8 mouse cellular contexts compared by ENCODE assay signal in genomic region chr3:28781422-28781821, GRCm38 (mm10). TPM values are rescaled to one million over a fixed set of nuclear protein-coding genes. Genes with fewer than 3 reads are reported as not detected.
DNase-seq lines count a peak whose midpoint lies in the region; ATAC-seq and TF ChIP-seq lines count a peak whose summit lies in the region.

No protein-coding gene starts in this region.

- intact Hi-C loops in left cerebral cortex, adult 2 months (cut with DNase I), result loop anchor here (1.0 kb wide), 1 partner anchor 25 kb away; no protein-coding TSS in a partner anchor

- peak overlapping the region; percentile 96 for H3K4me2 ChIP-seq in embryonic facial prominence, embryonic 13.5 days
- H3K4me2 ChIP-seq in intestine, embryonic 15.5 days (replicated peaks), result peak overlapping the region; percentile 99
- H3K4me2 ChIP-seq in midbrain, postnatal 0 days (ENCODE audit: low read depth, low read length, poor library complexity, severe bottlenecking), result peak overlapping the region; percentile 82

- H3K9me3 ChIP-seq in embryonic facial prominence, embryonic 13.5 days, result no peaks in the 10 kb centered on the region
- H3K9me3 ChIP-seq in intestine, embryonic 15.5 days, result no peaks in the 10 kb centered on the region
- no peaks in the 10 kb centered on the region for H3K9me3 ChIP-seq in midbrain, postnatal 0 days (ENCODE audit: low read length)

- no peak for TF ChIP-seq CTCF in left cerebral cortex, adult 2 months (IDR thresholded peaks at IDR 0.05)
- no peak for TF ChIP-seq CTCF in midbrain, postnatal 0 days (IDR thresholded peaks at IDR 0.05)

- no peak; the same call in 1 of the 2 replicates for ATAC-seq in embryonic facial prominence, embryonic 13.5 days (ENCODE audit: insufficient number of reproducible peaks, insufficient read depth, low FRiP score, low TSS enrichment, low read depth)
- ATAC-seq in intestine, embryonic 15.5 days, result no peak
- ATAC-seq in midbrain, postnatal 0 days (ENCODE audit: low FRiP score), result no peak

- peaks cover 7% of the 10 kb centered on the region; the same call in 1 of the 2 replicates for H3K4me1 ChIP-seq in embryonic facial prominence, embryonic 13.5 days
- H3K4me1 ChIP-seq in intestine, embryonic 15.5 days (replicated peaks), result peaks cover 4% of the 10 kb centered on the region; the same call in 1 of the 2 replicates
- no peaks in the 10 kb centered on the region for H3K4me1 ChIP-seq in midbrain, postnatal 0 days (ENCODE audit: insufficient read depth, low read length)

- H3K27ac ChIP-seq in left cerebral cortex, adult 2 months, result peak overlapping the region; percentile 57
- H3K27ac ChIP-seq in embryonic facial prominence, embryonic 13.5 days, result no peak overlapping the region
- no peak overlapping the region for H3K27ac ChIP-seq in intestine, embryonic 15.5 days
- H3K27ac ChIP-seq in midbrain, postnatal 0 days (ENCODE audit: low read depth, low read length), result no peak overlapping the region

- H3K27me3 ChIP-seq in embryonic facial prominence, embryonic 13.5 days, result no peaks in the 10 kb centered on the region
- no peaks in the 10 kb centered on the region for H3K27me3 ChIP-seq in intestine, embryonic 15.5 days (replicated peaks)
- H3K27me3 ChIP-seq in midbrain, postnatal 0 days (ENCODE audit: insufficient read depth, low read length), result no peaks in the 10 kb centered on the region

- 0% methylated on average over 25 of the region's 41 CpGs for WGBS in embryonic facial prominence, embryonic 13.5 days
- under 1% methylated on average over 41 of the region's 41 CpGs for WGBS in intestine, embryonic 15.5 days
- WGBS in midbrain, postnatal 0 days, result 1% methylated on average over 40 of the region's 41 CpGs

- DNase-seq in left cerebral cortex, adult 2 months (ENCODE audit: extremely low spot score in 1 of 2, low spot score in 2 of 2), result peak in 1 of 2 experiments; percentile 17
- DNase-seq in left cerebral cortex, adult 18-20 months (ENCODE audit: low spot score in 2 of 2), result no peak
- DNase-seq in midbrain, postnatal 0 days (ENCODE audit: low spot score), result no peak
- DNase-seq in layer of hippocampus, postnatal 10 days (ENCODE audit: low spot score in 2 of 2), result no peak
- no peak for DNase-seq in yolk sac, embryonic 10.5 days (ENCODE audit: low spot score)
- DNase-seq in ovary, postnatal 36 days (ENCODE audit: low spot score), result no peak

- H3K36me3 ChIP-seq in embryonic facial prominence, embryonic 13.5 days, result no peaks in the 10 kb centered on the region
- no peaks in the 10 kb centered on the region for H3K36me3 ChIP-seq in intestine, embryonic 15.5 days
- H3K36me3 ChIP-seq in midbrain, postnatal 0 days (ENCODE audit: insufficient read depth, low read length), result no peaks in the 10 kb centered on the region

- peak overlapping the region; percentile 87 for H3K9ac ChIP-seq in embryonic facial prominence, embryonic 13.5 days
- peak overlapping the region; percentile 69 for H3K9ac ChIP-seq in intestine, embryonic 15.5 days
- peak overlapping the region; percentile 46 for H3K9ac ChIP-seq in midbrain, postnatal 0 days (replicated peaks; ENCODE audit: low read length, poor library complexity, severe bottlenecking)

- peak overlapping the region; percentile 88 for H3K4me3 ChIP-seq in left cerebral cortex, adult 2 months
- peak overlapping the region; percentile 82 for H3K4me3 ChIP-seq in embryonic facial prominence, embryonic 13.5 days
- H3K4me3 ChIP-seq in intestine, embryonic 15.5 days (replicated peaks), result peak overlapping the region; percentile 68
- peak overlapping the region; percentile 60 for H3K4me3 ChIP-seq in midbrain, postnatal 0 days (ENCODE audit: low read depth, low read length)

RNA-seq across cellular contexts. Expression of gene Eif5a2, which starts 0.3 kb away (rescaled TPM):
- 10 to 100 TPM; 32.8 to 36.7 TPM for total RNA-seq in left cerebral cortex, adult 2 months (2021)
- 10 to 100 TPM; 39.4 to 43.3 TPM for total RNA-seq in left cerebral cortex, adult 18-20 months (2021)
- polyA plus RNA-seq in embryonic facial prominence, embryonic 13.5 days (2015; fragmentation: Nextera tagmentation; extraction: Ambion mirVana), result 8.4 and 9.8 TPM in 2 replicates
- polyA plus RNA-seq in intestine, embryonic 15.5 days (2015; fragmentation: Nextera tagmentation; extraction: Ambion mirVana), result 3.8 and 4.9 TPM in 2 replicates
- 23.7 and 24.5 TPM in 2 replicates for total RNA-seq in midbrain, postnatal 0 days (2014; rRNA removed)
- 9.0 and 9.2 TPM in 2 replicates for polyA plus RNA-seq in midbrain, postnatal 0 days (2015; fragmentation: Nextera tagmentation; extraction: Ambion mirVana)
- total RNA-seq in layer of hippocampus, postnatal 10 days (2021), result 10 to 100 TPM; 17.8 to 19.3 TPM

RNA-seq across cellular contexts. Expression of gene Rpl22l1, which starts 23.8 kb away (rescaled TPM):
- total RNA-seq in left cerebral cortex, adult 2 months (2021), result 100 to 1,000 TPM; 169 to 217 TPM
- 100 to 1,000 TPM; 239 to 254 TPM for total RNA-seq in left cerebral cortex, adult 18-20 months (2021)
- 472 and 510 TPM in 2 replicates for polyA plus RNA-seq in embryonic facial prominence, embryonic 13.5 days (2015; fragmentation: Nextera tagmentation; extraction: Ambion mirVana)
- 398 and 497 TPM in 2 replicates for polyA plus RNA-seq in intestine, embryonic 15.5 days (2015; fragmentation: Nextera tagmentation; extraction: Ambion mirVana)
- total RNA-seq in midbrain, postnatal 0 days (2014; rRNA removed), result 171 and 369 TPM in 2 replicates
- 349 and 376 TPM in 2 replicates for polyA plus RNA-seq in midbrain, postnatal 0 days (2015; fragmentation: Nextera tagmentation; extraction: Ambion mirVana)
- 100 to 1,000 TPM; 220 to 264 TPM for total RNA-seq in layer of hippocampus, postnatal 10 days (2021)
